Mouse (Mus musculus) liver, postnatal 0 days (tissue): ENCODE results near the gene Ttc9c.

Experiments
- CTCF ChIP-seq: sonication (generic); IDR thresholded peaks from 2 replicates; pipeline ENCODE4 v1.5.1; 2016; ENCODE audit warnings: antibody characterized with exemption, low read depth
- EP300 ChIP-seq: IDR thresholded peaks from 2 replicates; pipeline ENCODE4 v1.6.1; 2016; ENCODE audit warnings: antibody characterized with exemption, low read depth, mild to moderate bottlenecking

DNA sequence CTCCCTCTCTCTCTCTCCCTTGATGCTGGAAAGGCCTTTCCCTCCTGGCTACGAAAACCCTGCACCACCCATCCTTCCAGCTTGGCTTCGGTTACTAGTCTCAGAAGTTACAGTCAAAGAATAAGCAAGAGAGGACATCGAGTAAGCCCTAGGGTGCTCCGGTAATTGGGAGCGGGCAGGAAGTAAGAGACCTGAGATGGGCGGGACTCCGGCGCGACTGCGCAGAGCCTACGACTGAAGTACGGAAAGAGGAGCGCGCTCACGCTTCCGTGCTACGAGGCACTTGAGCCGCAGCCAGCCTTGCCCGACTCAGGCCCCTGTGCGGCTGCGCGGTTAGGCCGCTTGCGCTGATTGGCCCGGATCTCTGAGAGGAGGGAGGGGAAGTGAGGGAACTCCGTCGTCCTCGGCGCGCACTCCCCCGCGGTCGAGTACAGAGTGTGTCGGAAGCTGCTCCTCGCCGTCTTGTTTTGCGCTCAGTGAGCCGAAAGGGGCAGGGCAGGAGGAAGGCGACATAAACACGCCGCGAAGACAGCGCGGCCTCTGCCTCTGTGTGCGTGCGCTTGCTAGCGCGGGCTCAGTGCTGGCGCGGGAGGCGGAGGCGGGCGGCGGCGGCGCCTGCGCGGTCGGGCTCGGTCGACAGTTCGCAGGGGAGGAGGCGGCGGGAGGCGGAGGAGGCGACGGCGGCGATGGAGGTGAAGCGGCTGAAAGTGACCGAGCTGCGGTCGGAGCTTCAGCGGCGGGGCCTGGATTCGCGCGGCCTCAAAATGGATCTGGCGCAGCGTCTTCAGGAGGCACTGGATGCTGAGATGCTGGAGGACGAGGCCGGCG is 677 bp upstream of the Ttc9c start, which contains the start of gene Hnrnpul2:
- TF ChIP-seq CTCF (peak; percentile 8; the same call in 1 of the 2 replicates), EP300 (0 out of 2 replicates have a peak, but pooled peaks have one; percentile 49)
